Mouse (Mus musculus): Measurements from ENCODE around the gene Nkx2-3. TPM values are rescaled to one million over a fixed set of nuclear protein-coding genes. Genes with fewer than 3 reads are reported as not detected.
A peak's percentile ranks its signal among the peaks of the same experiment; 100 is the strongest.

The Nkx2-3 gene
- polyA plus RNA-seq, 1 experiment from 2014 or later: not detected

GRCm38 (mm10) chr19:43659632-43660031, 47.5 kb downstream of the Nkx2-3 start:
- ATAC-seq (ENCODE audit: low read depth): no peak
- H3K27ac ChIP-seq (ENCODE audit: low read length): no peak overlapping the region
- no peak overlapping the region for H3K4me3 ChIP-seq (ENCODE audit: low read length)
- 65% methylated on average over 6 of the region's 6 CpGs for WGBS
- no peak overlapping the region for H3K9ac ChIP-seq (ENCODE audit: low read length)
- H3K27me3 ChIP-seq (ENCODE audit: control insufficient read depth, insufficient read depth, low read depth, low read length): no peaks in the 10 kb centered on the region
- H3K4me1 ChIP-seq (replicated peaks; ENCODE audit: control insufficient read depth, insufficient read depth, low read length): no peaks in the 10 kb centered on the region
- H3K9me3 ChIP-seq (ENCODE audit: control insufficient read depth, low read length): no peaks in the 10 kb centered on the region
- H3K36me3 ChIP-seq (ENCODE audit: control insufficient read depth, insufficient read depth, low read length): peaks cover 5% of the 10 kb centered on the region
- no peak overlapping the region for H3K4me2 ChIP-seq (ENCODE audit: low read depth, low read length)

- H3K9me3 ChIP-seq (ENCODE audit: control insufficient read depth, low read length): no peaks in the 10 kb centered on the region
- ATAC-seq (ENCODE audit: low read depth): no peak
Observed at GRCm38 (mm10) chr19:43660774-43661173, 48.6 kb downstream of the Nkx2-3 start.

GRCm38 (mm10) chr19:43662176-43662967, 50.2 kb downstream of the Nkx2-3 start:
- peaks cover 5% of the 10 kb centered on the region for H3K36me3 ChIP-seq (ENCODE audit: control insufficient read depth, insufficient read depth, low read length)
- 47% methylated on average over 19 of the region's 19 CpGs for WGBS
- no peaks in the 10 kb centered on the region for H3K4me1 ChIP-seq (replicated peaks; ENCODE audit: control insufficient read depth, insufficient read depth, low read length)
- H3K4me2 ChIP-seq (ENCODE audit: low read depth, low read length): no peak overlapping the region
- no peaks in the 10 kb centered on the region for H3K9me3 ChIP-seq (ENCODE audit: control insufficient read depth, low read length)
- peak; percentile 38; the same call in 1 of the 2 replicates for ATAC-seq (ENCODE audit: low read depth)
- no peak overlapping the region for H3K27ac ChIP-seq (ENCODE audit: low read length)
- H3K9ac ChIP-seq (ENCODE audit: low read length): no peak overlapping the region
- H3K27me3 ChIP-seq (ENCODE audit: control insufficient read depth, insufficient read depth, low read depth, low read length): no peaks in the 10 kb centered on the region
- no peak overlapping the region for H3K4me3 ChIP-seq (ENCODE audit: low read length)

More at GRCm38 (mm10) chr19:43660774-43661173, 48.6 kb downstream of the Nkx2-3 start:
- 76% methylated on average over 9 of the region's 9 CpGs for WGBS
- no peaks in the 10 kb centered on the region for H3K4me1 ChIP-seq (replicated peaks; ENCODE audit: control insufficient read depth, insufficient read depth, low read length)
- no peak overlapping the region for H3K4me2 ChIP-seq (ENCODE audit: low read depth, low read length)
- no peak overlapping the region for H3K4me3 ChIP-seq (ENCODE audit: low read length)
- no peaks in the 10 kb centered on the region for H3K27me3 ChIP-seq (ENCODE audit: control insufficient read depth, insufficient read depth, low read depth, low read length)
- no peak overlapping the region for H3K9ac ChIP-seq (ENCODE audit: low read length)
- peaks cover 5% of the 10 kb centered on the region for H3K36me3 ChIP-seq (ENCODE audit: control insufficient read depth, insufficient read depth, low read length)
- H3K27ac ChIP-seq (ENCODE audit: low read length): no peak overlapping the region

- no peaks in the 10 kb centered on the region for H3K4me1 ChIP-seq (replicated peaks; ENCODE audit: control insufficient read depth, insufficient read depth, low read length)
- no peak overlapping the region for H3K4me2 ChIP-seq (ENCODE audit: low read depth, low read length)
- no peaks in the 10 kb centered on the region for H3K27me3 ChIP-seq (ENCODE audit: control insufficient read depth, insufficient read depth, low read depth, low read length)
- H3K9me3 ChIP-seq (ENCODE audit: control insufficient read depth, low read length): no peaks in the 10 kb centered on the region
- H3K9ac ChIP-seq (ENCODE audit: low read length): no peak overlapping the region
- peaks cover 5% of the 10 kb centered on the region for H3K36me3 ChIP-seq (ENCODE audit: control insufficient read depth, insufficient read depth, low read length)
- no peak overlapping the region for H3K27ac ChIP-seq (ENCODE audit: low read length)
- no peak overlapping the region for H3K4me3 ChIP-seq (ENCODE audit: low read length)
- WGBS: 79% methylated on average over 8 of the region's 8 CpGs
- ATAC-seq (ENCODE audit: low read depth): no peak
Observed at GRCm38 (mm10) chr19:43663471-43663870, 51.3 kb downstream of the Nkx2-3 start.

Small RNA genes lying within 50 kb of the gene (microRNA-seq; reads per million reads assigned to microRNA genes)
- not detected for gene Gm22646

Other genes starting within 250 kb of the Nkx2-3 start
- 6.0 and 6.3 TPM in 2 replicates for gene Hpse2, start 224.0 kb upstream of the Nkx2-3 start, polyA plus RNA-seq (2015; fragmentation: Nextera tagmentation; extraction: Ambion mirVana)
- 0.08 and 0.09 TPM in 2 replicates for gene Cnnm1, start 171.9 kb upstream of the Nkx2-3 start, polyA plus RNA-seq (2015; fragmentation: Nextera tagmentation; extraction: Ambion mirVana)
- 26.2 and 26.4 TPM in 2 replicates for gene Got1, start 87.7 kb upstream of the Nkx2-3 start, polyA plus RNA-seq (2015; fragmentation: Nextera tagmentation; extraction: Ambion mirVana)
- gene Slc25a28, start 62.6 kb downstream of the Nkx2-3 start, polyA plus RNA-seq (2015; fragmentation: Nextera tagmentation; extraction: Ambion mirVana): 9.1 and 12.2 TPM in 2 replicates
- gene Entpd7, start 77.3 kb downstream of the Nkx2-3 start, polyA plus RNA-seq (2015; fragmentation: Nextera tagmentation; extraction: Ambion mirVana): 9.2 and 9.5 TPM in 2 replicates
- 12.4 and 14.1 TPM in 2 replicates for gene Cutc, start 140.7 kb downstream of the Nkx2-3 start, polyA plus RNA-seq (2015; fragmentation: Nextera tagmentation; extraction: Ambion mirVana)
- gene Cox15, start 140.7 kb downstream of the Nkx2-3 start, polyA plus RNA-seq (2015; fragmentation: Nextera tagmentation; extraction: Ambion mirVana): 10.6 and 11.0 TPM in 2 replicates
- gene Abcc2, start 169.9 kb downstream of the Nkx2-3 start, polyA plus RNA-seq (2015; fragmentation: Nextera tagmentation; extraction: Ambion mirVana): 0.18 TPM in 1 of 2 replicates, not detected in the other

Data from lung, embryonic 16.5 days (tissue).